Mouse (Mus musculus) gastrocnemius, postnatal 10 days (tissue): ENCODE measurements at regions not wholly inside any gene's neighbourhood (a gene's known extent, or its start where the extent isn't known, plus 50 kb on each side); places are given as distances from the start of the nearest gene placed in this dataset.

Source experiments
- DNase-seq: peaks from one replicate; pipeline ENCODE4 v3.0.0; 2021; ENCODE audit warnings: mixed read lengths

- DNase-seq, result no peak
Measured at GRCm38 (mm10) chr1:28373351-28373750, 406.7 kb downstream of the Gm597 start.

DNA sequence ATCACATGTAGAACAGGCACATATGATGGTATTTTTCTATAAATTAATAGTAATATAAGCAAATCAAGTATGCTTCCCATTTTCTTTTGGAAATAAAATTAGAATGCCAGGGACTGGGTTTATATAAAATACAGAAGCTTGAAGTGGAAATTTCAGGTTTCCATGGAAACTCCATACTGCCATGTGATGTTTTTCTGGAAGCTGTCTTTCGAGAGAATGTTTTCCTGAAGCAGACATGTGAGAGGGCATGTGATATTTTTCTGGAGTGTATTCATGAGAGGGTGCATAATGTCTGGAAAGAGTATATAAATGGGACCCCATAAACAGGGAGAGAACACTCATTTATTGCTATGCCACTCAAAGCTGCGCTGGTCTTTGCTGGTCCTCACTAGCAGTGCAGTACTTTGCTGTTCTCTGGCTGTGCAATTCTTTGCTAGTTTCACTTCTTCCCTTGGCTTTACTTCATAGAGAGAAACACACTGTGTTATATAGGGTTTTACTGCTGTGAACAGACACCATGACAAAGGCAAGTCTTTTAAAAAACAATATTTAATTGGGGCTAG lies 430.6 kb downstream of the Gm597 start:
- no peak for DNase-seq

DNA sequence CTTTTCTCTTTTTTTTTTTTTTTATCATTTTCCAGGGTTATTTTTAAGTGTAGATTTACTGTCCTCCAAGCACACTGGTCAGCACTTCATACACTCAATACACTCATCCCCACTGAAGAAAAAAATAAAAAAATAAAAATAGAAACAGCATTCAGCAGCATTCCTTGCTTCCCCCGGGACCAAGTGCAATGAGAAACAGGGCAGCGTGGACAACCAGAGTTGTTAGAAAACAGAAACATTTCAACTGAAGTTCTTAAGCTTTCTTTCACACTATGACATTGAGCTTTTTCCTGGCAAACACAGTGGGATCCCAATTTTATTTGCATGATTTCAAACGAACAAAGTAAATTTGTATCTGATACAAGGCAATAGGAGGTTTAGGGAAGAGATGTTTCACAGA lies 431.5 kb downstream of the Gm597 start:
- DNase-seq, result peak; percentile 4

DNA sequence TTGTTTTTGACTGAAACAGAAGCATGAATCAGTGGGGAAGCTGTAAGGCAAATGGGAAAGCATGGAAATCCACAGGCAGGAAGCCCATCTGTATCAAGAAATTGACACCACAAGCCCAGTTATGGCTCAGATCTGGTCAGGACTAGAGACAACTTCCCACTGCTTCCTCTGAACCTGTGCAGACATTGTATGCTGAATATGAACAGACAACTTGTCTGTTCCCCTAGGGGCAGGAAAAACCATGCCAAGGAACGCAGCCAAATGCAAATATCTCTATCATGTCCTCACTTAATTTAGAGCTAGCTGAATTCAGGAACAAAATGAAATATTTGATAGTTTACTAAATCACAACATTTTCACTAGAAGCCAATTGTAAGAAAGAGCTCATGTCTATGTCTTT lies 440.0 kb downstream of the Gm597 start:
- DNase-seq, result no peak

DNA sequence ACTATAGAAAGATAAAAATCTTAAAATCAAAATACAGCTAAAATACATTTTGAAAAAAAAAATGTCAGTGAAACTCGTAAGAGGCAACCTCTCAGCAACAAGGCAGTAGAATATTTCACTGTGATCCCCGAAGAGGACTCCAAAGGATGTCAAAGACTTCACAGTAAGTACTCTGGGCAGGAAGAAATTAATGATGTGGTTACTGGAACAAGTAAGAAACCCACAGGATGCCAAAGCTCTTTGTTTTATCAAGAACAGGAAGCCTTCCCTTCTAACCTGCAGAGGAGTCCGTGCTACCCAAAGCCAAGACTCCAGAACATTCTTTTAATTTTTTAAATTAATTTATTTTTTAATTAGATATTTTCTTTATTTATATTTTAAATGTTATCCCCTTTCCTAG lies 445.7 kb downstream of the Gm597 start:
- no peak for DNase-seq

- no peak for DNase-seq
Measured at GRCm38 (mm10) chr1:28332031-28332430, 448.0 kb downstream of the Gm597 start.

DNA sequence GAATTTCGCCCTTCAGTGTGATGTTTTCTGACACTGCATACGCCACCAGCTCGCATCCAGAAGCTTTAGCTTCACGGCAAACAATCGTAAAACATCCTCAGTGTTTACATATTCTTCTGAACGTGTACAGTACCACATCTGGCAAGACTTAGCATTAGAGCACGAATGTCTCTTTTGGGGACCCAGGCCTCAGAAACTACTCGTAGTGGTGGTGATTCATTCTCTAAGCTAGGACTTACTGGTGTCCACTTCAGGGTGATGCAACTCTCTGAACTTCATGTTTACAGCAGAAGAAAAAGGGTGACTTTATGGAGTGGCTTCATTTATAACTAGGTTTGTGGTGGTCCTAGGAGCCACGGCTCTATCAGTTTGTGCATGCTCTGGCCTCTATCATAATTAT lies 451.1 kb downstream of the Gm597 start:
- no peak for DNase-seq

- DNase-seq, result no peak
Measured at GRCm38 (mm10) chr1:28328539-28328938, 451.5 kb downstream of the Gm597 start.

DNA sequence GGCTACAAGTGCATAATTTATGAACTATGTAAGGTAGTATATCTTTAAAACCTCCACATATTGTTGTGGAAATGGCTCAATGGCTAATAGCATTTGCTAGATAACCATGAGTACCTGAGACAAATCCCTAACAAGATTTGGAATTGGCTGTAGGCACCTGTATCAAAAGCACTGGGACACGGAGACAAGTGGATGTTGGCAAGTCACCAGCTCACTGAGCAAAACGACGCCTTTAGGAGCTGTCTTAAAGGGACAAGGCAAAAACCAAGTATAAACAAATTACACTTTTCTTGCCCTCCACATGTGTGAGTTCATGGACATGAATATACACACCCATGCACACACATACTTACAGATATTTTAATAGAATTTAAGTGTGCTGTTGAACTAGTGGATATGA lies 455.9 kb downstream of the Gm597 start:
- DNase-seq, result no peak
